Mouse (Mus musculus) kidney, postnatal 0 days (tissue): ENCODE results near the gene Fen1. TPM values are rescaled to one million over a fixed set of nuclear protein-coding genes. Genes with fewer than 3 reads are reported as not detected.

ENCODE experiments used
- ATAC-seq: fragments of 200-750 bp; cut with Nextera tagmentation; replicated peaks from 2 replicates; pipeline ENCODE4 v1.8.0; 2017; ENCODE audit warnings: low read depth, moderate number of reproducible peaks, moderate TSS enrichment, moderate library complexity; ENCODE audit not compliant: low FRiP score
- DNase-seq: peaks from one replicate; pipeline ENCODE4 v3.0.0-alpha.2; 2016; ENCODE audit warnings: low spot score
- H3K27ac ChIP-seq: fragments of 300-500 bp; sonication (generic); 2 replicates; pipeline ENCODE4 v1.5.1; 2014; ENCODE audit warnings: mild to moderate bottlenecking
- H3K27me3 ChIP-seq: fragments of 300-500 bp; sonication (generic); 2 replicates; pipeline ENCODE4 v1.6.1; 2014; ENCODE audit warnings: low read length, mixed read lengths; ENCODE audit not compliant: insufficient read depth
- H3K36me3 ChIP-seq: fragments of 300-500 bp; sonication (generic); 2 replicates; pipeline ENCODE4 v1.6.1; 2014; ENCODE audit warnings: low read length, mixed read lengths; ENCODE audit not compliant: insufficient read depth
- H3K4me1 ChIP-seq: fragments of 300-500 bp; sonication (generic); replicated peaks from 2 replicates; pipeline ENCODE4 v1.6.1; 2014; ENCODE audit warnings: antibody characterized with exemption, low read length, mixed read lengths; ENCODE audit not compliant: insufficient read depth
- H3K4me2 ChIP-seq: fragments of 300-500 bp; sonication (generic); 2 replicates; pipeline ENCODE4 v1.6.1; 2014; ENCODE audit warnings: mild to moderate bottlenecking, low read length, moderate library complexity, mixed read lengths
- H3K4me3 ChIP-seq: fragments of 300-500 bp; sonication (generic); replicated peaks from 2 replicates; pipeline ENCODE4 v1.5.1; 2014; ENCODE audit warnings: low read depth, low read length
- H3K9ac ChIP-seq: fragments of 300-500 bp; sonication (generic); 2 replicates; pipeline ENCODE4 v1.6.1; 2014; ENCODE audit warnings: low read depth, low read length
- H3K9me3 ChIP-seq: fragments of 300-500 bp; sonication (generic); replicated peaks from 2 replicates; pipeline ENCODE4 v1.6.1; 2016; ENCODE audit warnings: low read length, inconsistent platforms, mixed read lengths
- CTCF ChIP-seq: IDR thresholded peaks from 2 replicates; pipeline ENCODE4 v1.5.1; 2016; ENCODE audit warnings: antibody characterized with exemption, low read depth, mild to moderate bottlenecking, moderate library complexity
- WGBS: fragments of 180-500 bp; shearing (Covaris S2); extraction: QIAGEN DNeasy Blood & Tissue Kit; methylation state at CpG from one replicate; pipeline ENCODE4 v1.1.7; 2014; 5-methylcytosine and 5-hydroxymethylcytosine counted together
- polyA plus RNA-seq: library from polyadenylated mRNA; unstranded; fragments of >200 nt; fragmentation: Nextera tagmentation; extraction: Ambion mirVana; gene quantifications from 2 replicates; pipeline ENCODE4 v1.2.1, GENCODE M21; 2015

Fen1 gene
- 46.6 and 56.1 TPM in 2 replicates for polyA plus RNA-seq

DNA sequence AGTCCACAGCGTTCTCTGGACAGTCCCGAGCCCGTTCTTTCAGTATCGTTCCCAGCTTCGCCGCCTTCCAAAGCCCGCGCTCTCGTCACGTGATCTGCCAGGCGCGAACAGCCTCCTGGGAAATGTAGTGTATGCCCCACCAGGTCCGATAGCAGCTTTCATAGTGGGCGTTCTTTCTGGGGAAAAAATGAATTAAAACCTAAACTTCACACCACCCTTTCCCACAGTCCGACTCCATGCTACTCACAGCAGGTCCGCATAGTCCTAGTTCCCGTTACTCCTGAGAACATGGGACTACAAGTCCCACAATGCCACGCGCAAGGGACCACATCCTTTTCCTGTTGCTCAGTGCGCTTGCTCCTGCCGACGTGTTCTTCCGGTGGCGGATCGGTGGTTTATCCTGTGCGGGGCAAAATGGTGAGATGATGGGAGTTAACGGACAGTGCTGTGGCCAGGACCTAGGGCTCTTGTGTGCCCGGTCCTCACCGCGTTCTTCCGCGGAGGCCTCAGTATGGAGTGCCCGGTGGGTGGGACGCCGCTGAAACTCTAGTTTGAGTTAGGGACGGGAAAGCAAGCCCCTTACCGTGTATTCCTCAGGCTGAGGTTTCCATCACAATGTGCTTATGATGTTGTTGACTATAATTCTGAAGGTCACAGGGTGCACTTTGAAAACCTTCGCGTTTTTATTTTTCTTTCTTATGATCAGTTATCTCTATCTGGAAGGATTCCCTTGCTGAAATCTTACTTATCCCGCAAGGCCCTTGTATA lies at the start of gene Fen1, which contains the start of gene Tmem258:
Fen1 (minus strand) TSS at position 322 of the 768 bp plus-strand sequence.
Tmem258 (plus strand) TSS at position 167 of the 768 bp plus-strand sequence.
- Histone ChIP-seq H3K27me3 (no peaks in the 10 kb centered on the region), H3K9ac (peak within 1 kb of the TSS; percentile 74), H3K27ac (peak within 1 kb of the TSS; percentile 76), H3K4me2 (peak within 1 kb of the TSS; percentile 66), H3K4me3 (peak within 1 kb of the TSS; percentile 74), H3K9me3 (no peaks in the 10 kb centered on the region), H3K36me3 (peaks cover 32% of the 10 kb centered on the region), H3K4me1 (peaks cover 12% of the 10 kb centered on the region; the same call in 1 of the 2 replicates)
- WGBS: under 1% methylated on average over 40 of the region's 40 CpGs
- DNase-seq (peak; percentile 94), ATAC-seq (peak; percentile 91)
- no peak for TF ChIP-seq CTCF

DNA sequence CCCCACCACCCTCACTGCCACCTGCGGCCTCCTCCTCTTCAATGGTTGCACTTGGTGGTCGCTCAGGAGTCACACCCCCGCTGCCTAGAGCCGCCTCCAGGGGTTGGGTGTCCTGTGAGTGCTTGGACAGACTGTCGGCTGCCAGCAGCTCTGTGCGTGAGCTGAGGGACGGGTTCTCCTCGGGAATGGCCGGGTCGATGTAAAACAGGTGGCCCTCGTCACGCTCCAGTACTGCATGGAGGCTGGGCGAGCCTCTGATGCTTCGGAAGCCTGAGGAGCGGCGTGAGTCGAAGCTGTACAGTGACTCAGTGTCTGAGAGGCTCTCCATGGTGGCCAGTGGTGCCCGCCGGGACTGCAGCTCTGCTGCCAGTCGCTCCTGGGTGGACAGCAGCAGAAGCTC lies 44.2 kb upstream of the Fen1 start:
- Histone ChIP-seq H3K4me2 (peak overlapping the region; percentile 26; the same call in 1 of the 2 replicates), H3K27ac (no peak overlapping the region), H3K4me1 (peaks cover 16% of the 10 kb centered on the region), H3K9me3 (no peaks in the 10 kb centered on the region), H3K9ac (no peak overlapping the region), H3K4me3 (no peak overlapping the region), H3K27me3 (no peaks in the 10 kb centered on the region), H3K36me3 (no peaks in the 10 kb centered on the region)
- ATAC-seq: peak; percentile 83
- 12% methylated on average over 20 of the region's 20 CpGs for WGBS
- DNase-seq: peak; percentile 85
- no peak for TF ChIP-seq CTCF

- H3K27me3 ChIP-seq: no peaks in the 10 kb centered on the region
- ATAC-seq (no peak), DNase-seq (peak; percentile 41)
- WGBS: 20% methylated on average over 6 of the region's 6 CpGs
- H3K4me2 ChIP-seq: no peak overlapping the region
- H3K9me3 ChIP-seq: no peaks in the 10 kb centered on the region
- no peak overlapping the region for H3K27ac ChIP-seq
- TF ChIP-seq CTCF: no peak
- no peaks in the 10 kb centered on the region for H3K36me3 ChIP-seq
- no peak overlapping the region for H3K4me3 ChIP-seq
- H3K9ac ChIP-seq: 0 out of 2 replicates have a peak overlapping the region, but pooled peaks have one; percentile 8
- H3K4me1 ChIP-seq: peaks cover 16% of the 10 kb centered on the region
Observed at GRCm38 (mm10) chr19:10247165-10247564, 43.2 kb upstream of the Fen1 start.

GRCm38 (mm10) chr19:10244183-10244582 lies 40.2 kb upstream of the Fen1 start:
- H3K27me3 ChIP-seq: no peaks in the 10 kb centered on the region
- no peak overlapping the region for H3K27ac ChIP-seq
- H3K4me1 ChIP-seq: peaks cover 16% of the 10 kb centered on the region
- no peak overlapping the region for H3K9ac ChIP-seq
- 21% methylated on average over 3 of the region's 3 CpGs for WGBS
- ATAC-seq (no peak), DNase-seq (peak; percentile 71)
- no peak overlapping the region for H3K4me3 ChIP-seq
- TF ChIP-seq CTCF: peak; percentile 69
- no peak overlapping the region for H3K4me2 ChIP-seq
- H3K36me3 ChIP-seq: no peaks in the 10 kb centered on the region
- no peaks in the 10 kb centered on the region for H3K9me3 ChIP-seq

DNA sequence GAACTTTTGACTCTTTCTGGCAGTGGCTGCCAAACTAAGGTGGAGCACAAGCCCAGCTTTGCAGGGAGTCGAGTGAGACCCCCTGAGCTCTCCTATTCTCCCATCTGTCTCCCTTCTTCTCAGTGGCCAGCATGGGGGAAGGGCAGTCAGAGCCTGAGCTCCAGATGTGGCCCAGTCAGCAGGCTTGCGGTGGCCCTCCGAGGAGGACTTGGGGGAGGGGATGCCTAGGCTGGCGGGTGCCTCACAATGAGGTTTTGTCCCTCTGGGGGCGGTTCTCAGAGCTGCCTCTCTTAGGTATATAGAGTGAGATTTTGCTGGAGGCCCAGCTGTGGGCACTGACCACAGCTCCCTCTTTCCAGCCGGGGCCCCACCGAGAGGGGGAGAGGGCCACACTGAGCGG lies 38.9 kb upstream of the Fen1 start:
- WGBS: 20% methylated on average over 8 of the region's 8 CpGs
- no peaks in the 10 kb centered on the region for H3K27me3 ChIP-seq
- ATAC-seq (no peak), DNase-seq (no peak)
- no peak overlapping the region for H3K4me3 ChIP-seq
- H3K9ac ChIP-seq: no peak overlapping the region
- peaks cover 9% of the 10 kb centered on the region for H3K4me1 ChIP-seq
- H3K4me2 ChIP-seq: no peak overlapping the region
- H3K36me3 ChIP-seq: no peaks in the 10 kb centered on the region
- no peak for TF ChIP-seq CTCF
- no peaks in the 10 kb centered on the region for H3K9me3 ChIP-seq
- no peak overlapping the region for H3K27ac ChIP-seq

DNA sequence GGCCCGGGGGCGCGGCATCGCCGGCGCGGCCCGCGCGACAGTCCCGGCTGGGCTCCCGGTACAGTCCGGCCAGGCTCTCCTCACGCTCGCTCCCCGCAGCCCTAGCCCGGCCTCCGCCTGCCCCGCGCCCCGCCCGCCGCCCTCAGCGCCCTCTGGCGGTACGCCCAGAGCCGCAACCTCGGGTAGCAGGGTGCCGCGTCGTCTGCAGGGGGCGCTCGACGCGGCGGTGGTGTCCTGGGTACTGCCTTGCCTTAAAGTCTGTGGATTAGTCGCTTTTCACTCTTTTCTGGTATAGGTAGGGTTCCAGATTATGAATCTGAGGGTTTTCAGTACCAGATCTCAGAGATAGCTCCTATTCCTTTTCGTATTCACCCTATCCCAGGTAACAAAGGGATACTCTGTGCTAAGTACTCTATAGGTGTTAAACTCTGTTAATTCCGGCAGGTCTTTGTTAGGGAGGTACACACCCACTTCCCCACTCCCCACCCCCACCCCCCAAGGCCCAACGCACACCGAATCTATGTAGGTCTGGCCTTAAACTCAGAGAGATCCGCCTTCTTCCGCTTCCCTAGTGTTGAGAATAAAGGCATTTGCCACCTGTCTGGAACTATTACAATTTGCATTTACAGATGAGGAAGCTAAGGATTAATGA lies 36.8 kb upstream of the Fen1 start, which contains the start of gene Myrf:
Myrf (minus strand) TSS at position 95 of the 652 bp plus-strand sequence.
- DNase-seq (peak; percentile 73), ATAC-seq (peak; percentile 84)
- TF ChIP-seq CTCF: peak; percentile 97
- no peaks in the 10 kb centered on the region for H3K9me3 ChIP-seq
- peak within 1 kb of the TSS; percentile 30 for H3K4me3 ChIP-seq
- no peaks in the 10 kb centered on the region for H3K4me1 ChIP-seq
- no peaks in the 10 kb centered on the region for H3K36me3 ChIP-seq
- H3K9ac ChIP-seq: 0 out of 2 replicates have a peak within 1 kb of the TSS, but pooled peaks have one; percentile 24
- WGBS: 8% methylated on average over 42 of the region's 43 CpGs
- H3K27me3 ChIP-seq: no peaks in the 10 kb centered on the region
- no peak within 1 kb of the TSS for H3K27ac ChIP-seq
- peak within 1 kb of the TSS; percentile 73 for H3K4me2 ChIP-seq
